Mouse (Mus musculus) MEL (cell line): ENCODE measurements at regions not wholly inside any gene's neighbourhood (a gene's known extent, or its start where the extent isn't known, plus 50 kb on each side); places are given as distances from the start of the nearest gene placed in this dataset.

ENCODE experiments used
- BHLHE40 ChIP-seq: IDR thresholded peaks from 2 replicates; pipeline ENCODE4 v1.6.1; 2012; ENCODE audit warnings: low read depth, mild to moderate bottlenecking, inconsistent platforms, low read length, improper control_type of control experiment, borderline replicate concordance
- CTCF ChIP-seq, 3 experiments: IDR thresholded peaks in 2 of 3; conservative IDR thresholded peaks in 1 of 3; 2 replicates each; pipeline ENCODE4 v1.5.1; 2011 to 2012; ENCODE audit warnings: low read length in 3 of 3, low read depth in 2 of 3, mild to moderate bottlenecking in 2 of 3, improper control_type of control experiment in 1 of 3, inconsistent platforms in 1 of 3, mixed read lengths in 1 of 3, moderate library complexity in 1 of 3; ENCODE audit not compliant: control insufficient read depth in 1 of 3, insufficient read depth in 1 of 3, poor library complexity in 1 of 3, severe bottlenecking in 1 of 3
- E2F4 ChIP-seq: IDR thresholded peaks from 2 replicates; pipeline ENCODE4 v1.6.1; 2011; ENCODE audit warnings: low read depth, low read length, improper control_type of control experiment, borderline replicate concordance
- EP300 ChIP-seq, 2 experiments: IDR thresholded peaks; 2 replicates each; pipeline ENCODE4 v1.6.1; 2011; ENCODE audit warnings: improper control_type of control experiment in 2 of 2, low read length in 2 of 2, low read depth in 1 of 2, mild to moderate bottlenecking in 1 of 2
- GATA1 ChIP-seq: IDR thresholded peaks from 2 replicates; pipeline ENCODE4 v1.6.1; 2011; ENCODE audit warnings: low read depth, low read length, improper control_type of control experiment
- HCFC1 ChIP-seq: IDR thresholded peaks from 2 replicates; pipeline ENCODE4 v1.6.1; 2012; ENCODE audit warnings: low read depth, mild to moderate bottlenecking, inconsistent platforms, low read length, improper control_type of control experiment, moderate library complexity
- NRF1 ChIP-seq: IDR thresholded peaks from 2 replicates; pipeline ENCODE4 v1.6.1; 2014; ENCODE audit warnings: low read depth, mild to moderate bottlenecking, inconsistent platforms, low read length, improper control_type of control experiment, moderate library complexity; ENCODE audit not compliant: poor library complexity, insufficient read depth, severe bottlenecking
- POLR2A ChIP-seq, 2 experiments: IDR thresholded peaks; 2 replicates each; pipeline ENCODE4 v1.6.1; 2011 to 2012; ENCODE audit warnings: low read length in 2 of 2, mild to moderate bottlenecking in 2 of 2, control low read depth in 1 of 2, improper control_type of control experiment in 1 of 2, low read depth in 1 of 2, moderate library complexity in 1 of 2; ENCODE audit not compliant: control insufficient read depth in 1 of 2, insufficient read depth in 1 of 2, poor library complexity in 1 of 2
- POLR2AphosphoS5 ChIP-seq: IDR thresholded peaks from 2 replicates; pipeline ENCODE4 v1.6.1; 2012; ENCODE audit warnings: low read depth, borderline replicate concordance, mild to moderate bottlenecking, inconsistent platforms, low read length, moderate library complexity, mixed read lengths
- SMC3 ChIP-seq: IDR thresholded peaks from 2 replicates; pipeline ENCODE4 v1.6.1; 2011; ENCODE audit warnings: low read depth, low read length, improper control_type of control experiment
- TBP ChIP-seq: IDR thresholded peaks from 2 replicates; pipeline ENCODE4 v1.8.0; 2011; ENCODE audit warnings: low read depth, low read length, improper control_type of control experiment
- UBTF ChIP-seq: IDR thresholded peaks from 2 replicates; pipeline ENCODE4 v1.6.1; 2012; ENCODE audit warnings: low read depth, mild to moderate bottlenecking, inconsistent platforms, low read length, improper control_type of control experiment, moderate library complexity, borderline replicate concordance; ENCODE audit not compliant: insufficient read depth
- ZKSCAN1 ChIP-seq: IDR thresholded peaks from 2 replicates; pipeline ENCODE4 v1.6.1; 2012; ENCODE audit warnings: low read depth, mild to moderate bottlenecking, inconsistent platforms, low read length, improper control_type of control experiment, moderate library complexity

DNA sequence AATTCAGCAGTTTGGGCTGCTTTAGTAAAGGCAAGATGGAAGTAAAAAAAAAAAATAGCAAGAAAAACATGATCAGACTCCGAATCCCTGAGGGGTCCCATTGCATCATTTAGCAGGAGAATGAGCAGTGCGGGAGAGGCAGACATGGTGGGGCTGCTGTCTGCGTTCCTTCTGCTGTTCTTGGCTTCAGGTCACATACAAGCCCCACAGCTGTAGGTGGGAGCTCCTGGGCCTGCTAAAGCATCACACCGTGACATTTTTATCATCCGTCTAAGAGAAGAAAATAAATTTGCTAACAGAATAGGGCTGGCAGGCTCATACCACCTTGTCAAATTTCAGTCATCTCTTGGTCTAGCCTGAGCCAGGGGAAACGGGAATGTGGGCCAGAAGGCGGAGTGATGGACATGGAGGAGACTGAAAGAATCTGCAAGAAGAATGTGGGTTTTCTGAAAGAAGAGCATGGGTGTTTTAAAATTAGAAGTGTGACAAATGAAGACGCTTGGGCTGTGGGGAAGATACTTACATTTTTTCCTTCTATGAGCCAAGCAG lies 378.8 kb upstream of the Vrk2 start:
- TF ChIP-seq HCFC1 (no peak), BHLHE40 (no peak), POLR2A (IDR thresholded peaks at IDR 0.05; ENCODE audit: control insufficient read depth in 1 of 2, insufficient read depth in 1 of 2, low read depth in 1 of 2, low read length in 2 of 2, poor library complexity in 1 of 2) (no peak), CTCF (IDR thresholded peaks at IDR 0.05 in 2 of 3, conservative IDR thresholded peaks at IDR 0.05 in 1 of 3; ENCODE audit: control insufficient read depth in 1 of 3, insufficient read depth in 1 of 3, low read depth in 2 of 3, low read length in 3 of 3, poor library complexity in 1 of 3, severe bottlenecking in 1 of 3) (no peak), GATA1 (no peak), UBTF (no peak), EP300 (IDR thresholded peaks at IDR 0.05; ENCODE audit: low read depth in 1 of 2, low read length in 2 of 2) (no peak), NRF1 (no peak), E2F4 (no peak), SMC3 (no peak), POLR2AphosphoS5 (no peak), TBP (no peak), ZKSCAN1 (no peak)
